In genomic region chr6:145348196-145348915, GRCm38 (mm10) we compare ENCODE assay signal across 8 mouse cellular contexts.
A peak's percentile ranks its signal among the peaks of the same experiment; 100 is the strongest.
DNase-seq lines count a peak whose midpoint lies in the region; ATAC-seq and TF ChIP-seq lines count a peak whose summit lies in the region.
"Had no signal": no experiment of that assay in that cellular context is flagged by ENCODE, and none has a peak within 500 bp of the region (broad histone marks: within the 10 kb centered on the region; RNA-seq: fewer than 3 reads in every experiment).

No protein-coding gene starts in this region.

- TF ChIP-seq CTCF in left cerebral cortex, adult 2 months (IDR thresholded peaks at IDR 0.05): peak; percentile 39

- no peak overlapping the region for H3K4me3 ChIP-seq in left cerebral cortex, adult 2 months
- H3K4me3 ChIP-seq: embryonic facial prominence, embryonic 13.5 days had no signal

- no peak for DNase-seq in left cerebral cortex, adult 2 months (ENCODE audit: extremely low spot score in 1 of 2, low spot score in 2 of 2)
- no peak for DNase-seq in left cerebral cortex, adult 8-10 months (ENCODE audit: low spot score in 2 of 2)
- DNase-seq in MEL-GATA-1-ER (ENCODE audit: extremely low read depth, low read depth): peak; percentile 56
- DNase-seq in cerebellum, postnatal 14 days: peak; percentile 22 to 67
- no peak for DNase-seq in ovary, postnatal 14 days (ENCODE audit: low spot score)
- no peak for DNase-seq in right cerebral cortex, postnatal 25 days

- peak; percentile 71 for ATAC-seq in neutrophil, adult 5-6 weeks (ENCODE audit: extremely low read depth, insufficient number of reproducible peaks, low FRiP score, poor library complexity, severe bottlenecking)

- intact Hi-C loops in left cerebral cortex, adult 2 months (cut with DNase I): no loop called here

- no peak overlapping the region for H3K27ac ChIP-seq in left cerebral cortex, adult 2 months
- H3K27ac ChIP-seq: embryonic facial prominence, embryonic 13.5 days had no signal

Comparison
In these comparisons a context has a peak if more than half of its experiments do, and no peak if none do; other contexts are left out.
1. DNase-seq: peak in MEL-GATA-1-ER (single experiment) and cerebellum, postnatal 14 days (2 of 2); none in left cerebral cortex, adult 2 months (0 of 2), left cerebral cortex, adult 8-10 months (0 of 2), ovary, postnatal 14 days (single experiment) and right cerebral cortex, postnatal 25 days (single experiment).